34 mouse cellular contexts compared by ENCODE assay signal in the genomic region with DNA sequence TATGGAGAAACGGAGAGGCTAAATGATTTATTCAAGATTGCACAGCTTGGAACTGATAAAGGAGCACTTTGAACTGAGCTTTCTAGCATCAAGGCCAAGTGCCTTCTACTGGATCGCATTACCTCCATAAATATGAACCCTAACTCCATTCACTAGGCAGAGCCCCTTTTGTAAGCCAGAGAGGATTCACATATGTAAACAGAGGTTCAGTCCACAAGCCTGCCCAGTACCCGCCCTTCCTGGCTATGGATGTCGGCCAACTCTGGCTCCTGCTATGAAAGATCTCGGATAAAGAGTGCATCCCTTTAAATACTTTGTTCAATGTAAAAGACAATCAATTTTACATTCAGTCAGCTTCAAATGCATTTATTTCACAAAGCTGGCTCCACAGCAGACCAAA.
DNase-seq lines count a peak whose midpoint lies in the region; ATAC-seq and TF ChIP-seq lines count a peak whose summit lies in the region.
"Had no signal": no experiment of that assay in that cellular context is flagged by ENCODE, and none has a peak within 500 bp of the region (broad histone marks: within the 10 kb centered on the region; RNA-seq: fewer than 3 reads in every experiment).

No protein-coding gene starts in this region.

- no peak overlapping the region for H3K4me2 ChIP-seq in stomach, embryonic 16.5 days (ENCODE audit: low read depth, low read length)
- no peak overlapping the region for H3K4me2 ChIP-seq in stomach, postnatal 0 days (replicated peaks; ENCODE audit: low read depth)
- H3K4me2 ChIP-seq: embryonic facial prominence, embryonic 13.5 days; heart, embryonic 13.5 days; hindbrain, embryonic 14.5 days; liver, embryonic 12.5 days; neural tube, embryonic 12.5 days had no signal

- no peak overlapping the region for H3K27ac ChIP-seq in stomach, embryonic 16.5 days (ENCODE audit: low read length)
- H3K27ac ChIP-seq in stomach, postnatal 0 days (replicated peaks), result no peak overlapping the region
- H3K27ac ChIP-seq: embryonic facial prominence, embryonic 13.5 days; gastrocnemius, adult 2 months; heart, adult 2 months; heart, embryonic 13.5 days; hindbrain, embryonic 14.5 days; layer of hippocampus, adult 2 months; left cerebral cortex, adult 2 months; liver, embryonic 12.5 days; midbrain, embryonic 10.5 days; neural tube, embryonic 12.5 days had no signal

- no peaks in the 10 kb centered on the region for H3K27me3 ChIP-seq in stomach, embryonic 16.5 days (ENCODE audit: control insufficient read depth, insufficient read depth, low read length)
- no peaks in the 10 kb centered on the region; the same call in 1 of the 2 replicates for H3K27me3 ChIP-seq in stomach, postnatal 0 days (ENCODE audit: control insufficient read depth, insufficient read depth, low read length)
- H3K27me3 ChIP-seq: heart, embryonic 13.5 days; liver, embryonic 12.5 days; neural tube, embryonic 12.5 days had no signal

- no peak overlapping the region for H3K9ac ChIP-seq in stomach, embryonic 16.5 days (ENCODE audit: low read length)
- H3K9ac ChIP-seq in stomach, postnatal 0 days (ENCODE audit: low read length), result no peak overlapping the region
- H3K9ac ChIP-seq: embryonic facial prominence, embryonic 13.5 days; heart, embryonic 13.5 days; hindbrain, embryonic 14.5 days; liver, embryonic 12.5 days; neural tube, embryonic 12.5 days had no signal

- 0 out of 2 replicates have a peak, but pooled peaks cover 3% of the 10 kb centered on the region for H3K4me1 ChIP-seq in stomach, embryonic 16.5 days (ENCODE audit: control insufficient read depth, insufficient read depth, low read length)
- no peaks in the 10 kb centered on the region for H3K4me1 ChIP-seq in stomach, postnatal 0 days (replicated peaks; ENCODE audit: control insufficient read depth, insufficient read depth)
- H3K4me1 ChIP-seq: heart, embryonic 13.5 days; liver, embryonic 12.5 days; neural tube, embryonic 12.5 days had no signal

- TF ChIP-seq CTCF in stomach, postnatal 0 days (IDR thresholded peaks at IDR 0.05; ENCODE audit: low read depth), result no peak

- peak; percentile 69; the same call in 1 of the 2 replicates for ATAC-seq in stomach, embryonic 16.5 days (ENCODE audit: insufficient read depth, low FRiP score)
- no peak for ATAC-seq in stomach, postnatal 0 days (ENCODE audit: low FRiP score, low TSS enrichment)
- ATAC-seq: activated CD4-positive, CD25-positive, alpha-beta regulatory T cell, adult 4 months; CD4-positive, CD25-positive, alpha-beta regulatory T cell, adult 4 months; forebrain, embryonic 16.5 days; liver, embryonic 12.5 days had no signal

- no peaks in the 10 kb centered on the region for H3K36me3 ChIP-seq in stomach, embryonic 16.5 days (ENCODE audit: control insufficient read depth, insufficient read depth, low read length)
- no peaks in the 10 kb centered on the region for H3K36me3 ChIP-seq in stomach, postnatal 0 days (ENCODE audit: control insufficient read depth, insufficient read depth, low read length)
- H3K36me3 ChIP-seq: embryonic facial prominence, embryonic 13.5 days; heart, embryonic 13.5 days; liver, embryonic 12.5 days; midbrain, embryonic 10.5 days; neural tube, embryonic 12.5 days had no signal

- peak; percentile 42 for DNase-seq in heart, adult 11 months
- no peak for DNase-seq in heart, adult 8-10 months (ENCODE audit: low spot score)
- no peak for DNase-seq in stomach, postnatal 0 days (ENCODE audit: low spot score)
- DNase-seq in lung, postnatal 14 days, result peak; percentile 26
- DNase-seq in yolk sac, embryonic 10.5 days (ENCODE audit: low spot score), result peak; percentile 6
- DNase-seq in testis, postnatal 14 days (ENCODE audit: low spot score), result no peak
- DNase-seq: adrenal gland, adult 2 months; adrenal gland, postnatal 36 days; cerebellum, adult 2 months; embryo, embryonic 11 days; gastrocnemius, adult 2 months; gastrocnemius, postnatal 36 days; heart, adult 2 months; heart, postnatal 10 days; kidney, adult 2 months; kidney, postnatal 36 days; left cerebral cortex, postnatal 4 days; right cerebral cortex, adult 18-20 months; right cerebral cortex, postnatal 4 days; thymus, postnatal 14 days had no signal

- WGBS in stomach, embryonic 16.5 days, result 32% methylated on average over 5 of the region's 5 CpGs
- WGBS in stomach, postnatal 0 days, result 28% methylated on average over 5 of the region's 5 CpGs

- H3K9me3 ChIP-seq in stomach, embryonic 16.5 days (replicated peaks; ENCODE audit: control insufficient read depth, low read length), result no peaks in the 10 kb centered on the region
- H3K9me3 ChIP-seq in stomach, postnatal 0 days (ENCODE audit: control insufficient read depth, low read length), result no peaks in the 10 kb centered on the region
- H3K9me3 ChIP-seq: embryonic facial prominence, embryonic 13.5 days; heart, embryonic 13.5 days; liver, embryonic 12.5 days; midbrain, embryonic 10.5 days; neural tube, embryonic 12.5 days had no signal

- H3K4me3 ChIP-seq in stomach, embryonic 16.5 days (replicated peaks; ENCODE audit: low read length), result no peak overlapping the region
- H3K4me3 ChIP-seq in stomach, postnatal 0 days (ENCODE audit: low read depth, low read length), result no peak overlapping the region
- H3K4me3 ChIP-seq: embryonic facial prominence, embryonic 13.5 days; erythroblast, embryonic 14.5 days; gastrocnemius, adult 2 months; heart, adult 2 months; heart, embryonic 13.5 days; layer of hippocampus, adult 2 months; left cerebral cortex, adult 2 months; liver, embryonic 12.5 days; midbrain, embryonic 10.5 days; myocyte; neural tube, embryonic 12.5 days had no signal

- TF ChIP-seq EP300 in stomach, postnatal 0 days (optimal IDR thresholded peaks at IDR 0.05), result no peak

Comparison
In these comparisons a context has a peak if more than half of its experiments do, and no peak if none do; other contexts are left out.
1. DNase-seq: peak in heart, adult 11 months (single experiment), lung, postnatal 14 days (single experiment) and yolk sac, embryonic 10.5 days (single experiment); none in heart, adult 8-10 months (single experiment), stomach, postnatal 0 days (single experiment) and testis, postnatal 14 days (single experiment).